Mouse (Mus musculus) cerebellum, adult 2 months (tissue): ENCODE results near the gene Bin2.

Experiments used
- CTCF ChIP-seq: fragments of 200-500 bp; IDR thresholded peaks from 2 replicates; pipeline ENCODE4 v1.5.1; 2011; ENCODE audit warnings: low read depth, mild to moderate bottlenecking, control low read depth, low read length, moderate library complexity, borderline replicate concordance; ENCODE audit not compliant: insufficient read depth
- POLR2A ChIP-seq: fragments of 200-500 bp; IDR thresholded peaks from 2 replicates; pipeline ENCODE4 v1.6.1; 2011; ENCODE audit warnings: low read length, control low read depth, borderline replicate concordance; ENCODE audit not compliant: insufficient read depth

DNA sequence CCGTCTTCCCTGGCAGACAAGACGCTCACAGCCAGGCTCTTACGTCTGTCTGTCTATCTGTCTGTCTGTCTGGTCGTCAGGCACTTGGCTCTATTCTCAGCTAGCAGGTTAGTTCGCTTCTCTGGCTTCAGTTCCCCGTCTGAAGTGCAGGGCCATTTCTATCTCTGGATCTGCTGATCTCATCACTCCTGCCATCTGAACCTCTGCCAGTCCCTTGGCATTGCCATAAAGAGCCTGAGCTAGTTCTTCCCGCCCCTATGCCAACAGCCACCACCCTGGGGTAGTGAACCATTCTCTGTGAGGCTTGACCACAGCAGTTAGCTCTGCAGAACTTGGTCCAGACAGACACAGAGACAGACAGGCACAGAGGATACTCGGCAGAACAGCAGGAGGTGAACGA, 9.0 kb downstream of the Bin2 start:
- TF ChIP-seq CTCF (no peak), POLR2A (no peak)
